Mouse (Mus musculus) layer of hippocampus, postnatal 14 days (tissue): Measurements from ENCODE around the gene Tas2r143. TPM values are rescaled to one million over a fixed set of nuclear protein-coding genes. Genes with fewer than 3 reads are reported as not detected.

Experiments used
- DNase-seq, 2 experiments: peaks; one replicate each; pipeline ENCODE4 v3.0.0; 2021 to 2022; ENCODE audit warnings: low spot score in 2 of 2, mixed read lengths in 1 of 2
- long read RNA-seq, 2 experiments: library from polyadenylated mRNA; stranded (forward); transcript quantifications; one replicate each; pipeline ENCODE4 v2.0.0; 2021
- total RNA-seq, 2 experiments: library from RNA; stranded (reverse); gene quantifications; 2 replicates each; pipeline ENCODE4 v1.2.3; 2021

Tas2r143 gene
- total RNA-seq = not detected
- long read RNA-seq, experiment 1 = 0 reads
- long read RNA-seq, experiment 2 = 0 reads

- DNase-seq = no peak
Observed at GRCm38 (mm10) chr6:42399938-42400337, at the start of gene Tas2r143. Gene Tas2r143, plus strand, starts transcription at chr6:42400238.

GRCm38 (mm10) chr6:42350968-42351775 lies 48.9 kb upstream of the Tas2r143 start:
- DNase-seq = no peak

GRCm38 (mm10) chr6:42351776-42352485 lies 48.1 kb upstream of the Tas2r143 start:
- DNase-seq = no peak

GRCm38 (mm10) chr6:42352486-42352846 lies 47.6 kb upstream of the Tas2r143 start:
- DNase-seq = no peak

- no peak for DNase-seq
Observed at GRCm38 (mm10) chr6:42353180-42353579, 46.9 kb upstream of the Tas2r143 start.

GRCm38 (mm10) chr6:42354076-42355019 lies 45.7 kb upstream of the Tas2r143 start:
- DNase-seq = no peak

- DNase-seq = no peak
Observed at GRCm38 (mm10) chr6:42355366-42355765, 44.7 kb upstream of the Tas2r143 start.

- DNase-seq = no peak
Observed at GRCm38 (mm10) chr6:42355794-42356600, 44.0 kb upstream of the Tas2r143 start.

- DNase-seq = no peak
Observed at GRCm38 (mm10) chr6:42356913-42357312, 43.1 kb upstream of the Tas2r143 start.

GRCm38 (mm10) chr6:42357901-42358300 lies 42.1 kb upstream of the Tas2r143 start:
- DNase-seq = no peak

GRCm38 (mm10) chr6:42358901-42359300 lies 41.1 kb upstream of the Tas2r143 start:
- DNase-seq = no peak

- DNase-seq = no peak
Observed at GRCm38 (mm10) chr6:42359364-42360147, 40.5 kb upstream of the Tas2r143 start.

- no peak for DNase-seq
Observed at GRCm38 (mm10) chr6:42360231-42360840, 39.7 kb upstream of the Tas2r143 start.

- DNase-seq = no peak
Observed at GRCm38 (mm10) chr6:42361041-42361895, 38.8 kb upstream of the Tas2r143 start.

- no peak for DNase-seq
Observed at GRCm38 (mm10) chr6:42362074-42362473, 38.0 kb upstream of the Tas2r143 start.

- no peak for DNase-seq
Observed at GRCm38 (mm10) chr6:42362497-42362896, 37.5 kb upstream of the Tas2r143 start.

- DNase-seq = no peak
Observed at GRCm38 (mm10) chr6:42362974-42363373, 37.1 kb upstream of the Tas2r143 start.

- no peak for DNase-seq
Observed at GRCm38 (mm10) chr6:42364066-42364465, 36.0 kb upstream of the Tas2r143 start.
